In genomic region chr5:12977875-12978274, GRCm38 (mm10) we compare ENCODE assay signal across 26 mouse cellular contexts.
"Had no signal": no experiment of that assay in that cellular context is flagged by ENCODE, and none has a peak within 500 bp of the region (broad histone marks: within the 10 kb centered on the region; RNA-seq: fewer than 3 reads in every experiment).

No protein-coding gene starts in this region.

- H3K9ac ChIP-seq: heart, embryonic 13.5 days; heart, embryonic 15.5 days; hindbrain, embryonic 13.5 days; hindbrain, embryonic 15.5 days; kidney, embryonic 15.5 days; limb, embryonic 13.5 days; limb, embryonic 15.5 days; liver, embryonic 12.5 days; liver, embryonic 14.5 days had no signal

- H3K9me3 ChIP-seq: heart, embryonic 13.5 days; heart, embryonic 15.5 days; hindbrain, embryonic 13.5 days; hindbrain, embryonic 15.5 days; kidney, embryonic 15.5 days; limb, embryonic 13.5 days; limb, embryonic 15.5 days; liver, embryonic 12.5 days had no signal

- H3K4me3 ChIP-seq: gastrocnemius, adult 2 months; heart, embryonic 13.5 days; heart, embryonic 15.5 days; hindbrain, embryonic 13.5 days; hindbrain, embryonic 15.5 days; kidney, embryonic 15.5 days; limb, embryonic 13.5 days; limb, embryonic 15.5 days; liver, embryonic 12.5 days had no signal

- DNase-seq: gastrocnemius, adult 2 months; gastrocnemius, postnatal 10 days; gastrocnemius, postnatal 25 days; heart, adult 18-20 months; heart, postnatal 14 days; heart, postnatal 36 days; kidney, adult 11 months; kidney, adult 2 months; kidney, adult 9 months; kidney, postnatal 14 days; kidney, postnatal 36 days; layer of hippocampus, adult 9-11 months; layer of hippocampus, postnatal 36 days; left cerebral cortex, postnatal 4 days had no signal

- H3K4me1 ChIP-seq: heart, embryonic 13.5 days; heart, embryonic 15.5 days; hindbrain, embryonic 15.5 days; kidney, embryonic 15.5 days; limb, embryonic 13.5 days; limb, embryonic 15.5 days; liver, embryonic 12.5 days had no signal

- H3K4me2 ChIP-seq: heart, embryonic 11.5 days; heart, embryonic 13.5 days; heart, embryonic 15.5 days; hindbrain, embryonic 13.5 days; hindbrain, embryonic 15.5 days; kidney, embryonic 15.5 days; limb, embryonic 13.5 days; limb, embryonic 15.5 days; liver, embryonic 12.5 days had no signal

- H3K27me3 ChIP-seq: heart, embryonic 13.5 days; heart, embryonic 15.5 days; hindbrain, embryonic 13.5 days; hindbrain, embryonic 15.5 days; kidney, embryonic 15.5 days; limb, embryonic 13.5 days; limb, embryonic 15.5 days; liver, embryonic 12.5 days had no signal

- H3K27ac ChIP-seq: gastrocnemius, adult 2 months; heart, embryonic 13.5 days; heart, embryonic 15.5 days; hindbrain, embryonic 13.5 days; hindbrain, embryonic 15.5 days; hindbrain, postnatal 0 days; kidney, embryonic 15.5 days; kidney, postnatal 0 days; limb, embryonic 13.5 days; limb, embryonic 15.5 days; liver, embryonic 12.5 days; liver, embryonic 14.5 days had no signal

- H3K36me3 ChIP-seq: heart, embryonic 13.5 days; heart, embryonic 15.5 days; hindbrain, embryonic 13.5 days; hindbrain, embryonic 15.5 days; kidney, embryonic 15.5 days; limb, embryonic 13.5 days; limb, embryonic 15.5 days; liver, embryonic 12.5 days had no signal

- ATAC-seq: hindbrain, postnatal 0 days; liver, embryonic 12.5 days had no signal
